Mouse (Mus musculus) stomach, postnatal 0 days (tissue): ENCODE measurements around the gene Esyt3.

Source experiments
- CTCF ChIP-seq: IDR thresholded peaks from 2 replicates; pipeline ENCODE4 v1.5.1; 2016; ENCODE audit warnings: antibody characterized with exemption, low read depth, mild to moderate bottlenecking, moderate library complexity
- EP300 ChIP-seq: optimal IDR thresholded peaks from 2 replicates; pipeline ENCODE3; 2016; ENCODE audit warnings: antibody characterized with exemption

- TF ChIP-seq CTCF: no peak
- TF ChIP-seq EP300: no peak
Observed at GRCm38 (mm10) chr9:99388856-99389255, 30.5 kb upstream of the Esyt3 start.
